Mouse (Mus musculus) heart, embryonic 12.5 days (tissue): ENCODE data around the gene 4930522L14Rik. TPM values are rescaled to one million over a fixed set of nuclear protein-coding genes. Genes with fewer than 3 reads are reported as not detected.
"Not testable (repeated sequence)": the region's sequence is repeated elsewhere in the genome, so short reads cannot be mapped to it uniquely, and the experiment has no call there.

Source experiments
- ATAC-seq: fragments of 200-750 bp; cut with Nextera tagmentation; 2 replicates; pipeline ENCODE4 v1.8.0; 2017; ENCODE audit warnings: moderate TSS enrichment, moderate library complexity; ENCODE audit not compliant: insufficient number of reproducible peaks, low FRiP score
- H3K27ac ChIP-seq: fragments of 300-500 bp; sonication (generic); 2 replicates; pipeline ENCODE4 v1.5.1; 2016; ENCODE audit warnings: mild to moderate bottlenecking, moderate library complexity; ENCODE audit not compliant: poor library complexity, severe bottlenecking
- H3K27me3 ChIP-seq: fragments of 300-500 bp; sonication (generic); replicated peaks from 2 replicates; pipeline ENCODE4 v1.6.1; 2016; ENCODE audit warnings: mild to moderate bottlenecking, moderate library complexity
- H3K36me3 ChIP-seq: fragments of 300-500 bp; sonication (generic); 2 replicates; pipeline ENCODE4 v1.6.1; 2016; ENCODE audit warnings: mild to moderate bottlenecking, moderate library complexity
- H3K4me1 ChIP-seq: fragments of 300-500 bp; sonication (generic); replicated peaks from 2 replicates; pipeline ENCODE4 v1.6.1; 2016; ENCODE audit warnings: mild to moderate bottlenecking
- H3K4me2 ChIP-seq: fragments of 300-500 bp; sonication (generic); 2 replicates; pipeline ENCODE4 v1.6.1; 2016; ENCODE audit warnings: mild to moderate bottlenecking, moderate library complexity
- H3K4me3 ChIP-seq: fragments of 300-500 bp; sonication (generic); 2 replicates; pipeline ENCODE4 v1.5.1; 2016; ENCODE audit warnings: mild to moderate bottlenecking
- H3K9ac ChIP-seq: fragments of 300-500 bp; sonication (generic); 2 replicates; pipeline ENCODE4 v1.6.1; 2016; ENCODE audit warnings: mild to moderate bottlenecking, moderate library complexity
- H3K9me3 ChIP-seq: fragments of 300-500 bp; sonication (generic); replicated peaks from 2 replicates; pipeline ENCODE4 v1.6.1; 2016; ENCODE audit warnings: mild to moderate bottlenecking, moderate library complexity
- whole genome bisulfite sequencing: fragments of 180-500 bp; shearing (Covaris S2); methylation state at CpG from one replicate; pipeline ENCODE4 v1.1.7; 2016; 5-methylcytosine and 5-hydroxymethylcytosine counted together
- polyA plus RNA-seq: library from polyadenylated mRNA; unstranded; fragments of >200 nt; fragmentation: Nextera tagmentation; extraction: Ambion mirVana; gene quantifications from 2 replicates; pipeline ENCODE4 v1.2.1, GENCODE M21; 2016

4930522L14Rik gene
- polyA plus RNA-seq, result 4.3 and 5.2 TPM in 2 replicates

- not testable (repeated sequence) for H3K27me3 ChIP-seq, H3K4me1 ChIP-seq, H3K27ac ChIP-seq, H3K36me3 ChIP-seq, H3K9me3 ChIP-seq
- Histone ChIP-seq H3K9ac (peak within 1 kb of the TSS; percentile 70), H3K4me2 (peak within 1 kb of the TSS; percentile 65), H3K4me3 (peak within 1 kb of the TSS; percentile 61)
- peak; percentile 93 for ATAC-seq
- under 1% methylated on average over 24 of the region's 25 CpGs for WGBS
Measured at GRCm38 (mm10) chr5:109751391-109752071, at the start of gene 4930522L14Rik. Gene 4930522L14Rik (minus strand): TSS chr5:109751886.

DNA sequence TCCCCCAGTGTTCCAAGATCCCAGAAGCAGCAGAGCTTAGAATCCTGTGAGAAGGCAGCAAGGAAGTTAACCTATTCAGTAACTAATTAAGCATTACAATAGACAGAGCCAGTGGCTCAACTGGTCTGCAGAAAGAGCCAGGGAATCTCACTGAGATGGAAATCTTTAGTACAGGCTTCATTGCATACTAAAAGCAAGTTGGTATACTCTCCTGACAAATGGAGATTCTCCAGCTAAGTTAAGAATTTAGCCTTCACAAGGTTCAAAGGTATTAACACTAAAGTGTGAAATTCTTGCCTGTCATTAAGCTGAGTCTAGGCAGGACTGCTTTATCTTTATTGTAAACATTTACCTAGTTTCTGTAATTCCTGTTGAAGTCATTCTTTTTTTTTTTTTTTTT, 49.8 kb upstream of the 4930522L14Rik start:
- H3K9ac ChIP-seq, H3K27me3 ChIP-seq, H3K4me3 ChIP-seq, H3K36me3 ChIP-seq, H3K4me1 ChIP-seq, H3K4me2 ChIP-seq, H3K9me3 ChIP-seq, H3K27ac ChIP-seq, ATAC-seq: not testable (repeated sequence)

DNA sequence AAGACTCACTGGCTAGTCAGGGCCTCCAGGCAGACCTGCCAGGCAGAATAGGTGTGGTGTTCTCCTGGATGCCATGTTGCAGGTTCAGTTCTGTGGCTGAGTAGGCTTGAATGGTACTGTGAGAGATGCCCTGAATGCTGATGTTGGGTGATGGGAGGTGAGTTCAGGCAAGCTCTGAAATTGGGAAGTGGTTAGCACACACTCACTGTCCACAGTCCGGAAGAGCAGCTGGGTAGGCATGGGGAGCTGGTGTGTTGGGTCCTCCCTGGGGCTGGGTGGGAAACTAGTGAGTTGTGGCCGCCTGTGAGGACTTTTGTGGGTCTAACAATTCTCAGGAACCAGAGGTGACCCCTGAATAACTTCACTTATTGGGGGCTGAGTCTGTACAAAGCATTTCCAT, 48.3 kb upstream of the 4930522L14Rik start:
- ATAC-seq, H3K9ac ChIP-seq, H3K9me3 ChIP-seq, H3K4me3 ChIP-seq, H3K27me3 ChIP-seq, H3K4me2 ChIP-seq, H3K4me1 ChIP-seq, H3K27ac ChIP-seq, H3K36me3 ChIP-seq: not testable (repeated sequence)
- 61% methylated on average over 2 of the region's 2 CpGs for WGBS

DNA sequence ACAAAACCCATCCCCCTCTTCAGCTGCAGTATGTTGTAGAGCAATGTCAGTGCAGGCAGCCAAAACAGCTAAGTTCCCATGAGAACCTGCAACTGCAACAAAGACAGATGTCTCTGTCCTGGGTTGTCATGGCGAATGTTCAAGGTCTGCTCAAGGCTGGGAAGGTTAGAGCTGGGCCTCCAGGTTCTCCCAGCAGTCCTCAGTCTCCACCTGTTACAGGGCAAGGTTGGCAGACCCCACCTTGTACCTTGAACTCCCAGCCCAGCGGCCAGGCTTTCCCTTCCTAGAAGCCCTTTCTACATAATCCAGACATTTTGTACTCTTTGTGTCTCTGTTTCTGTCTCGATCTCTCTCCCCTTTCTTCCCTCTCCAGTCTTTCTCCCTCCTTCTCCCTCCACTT, 45.3 kb upstream of the 4930522L14Rik start:
- not testable (repeated sequence) for H3K9me3 ChIP-seq, H3K4me2 ChIP-seq, ATAC-seq, H3K36me3 ChIP-seq, H3K9ac ChIP-seq, H3K4me1 ChIP-seq, H3K4me3 ChIP-seq, H3K27ac ChIP-seq, H3K27me3 ChIP-seq
- 86% methylated on average over 3 of the region's 3 CpGs for WGBS

DNA sequence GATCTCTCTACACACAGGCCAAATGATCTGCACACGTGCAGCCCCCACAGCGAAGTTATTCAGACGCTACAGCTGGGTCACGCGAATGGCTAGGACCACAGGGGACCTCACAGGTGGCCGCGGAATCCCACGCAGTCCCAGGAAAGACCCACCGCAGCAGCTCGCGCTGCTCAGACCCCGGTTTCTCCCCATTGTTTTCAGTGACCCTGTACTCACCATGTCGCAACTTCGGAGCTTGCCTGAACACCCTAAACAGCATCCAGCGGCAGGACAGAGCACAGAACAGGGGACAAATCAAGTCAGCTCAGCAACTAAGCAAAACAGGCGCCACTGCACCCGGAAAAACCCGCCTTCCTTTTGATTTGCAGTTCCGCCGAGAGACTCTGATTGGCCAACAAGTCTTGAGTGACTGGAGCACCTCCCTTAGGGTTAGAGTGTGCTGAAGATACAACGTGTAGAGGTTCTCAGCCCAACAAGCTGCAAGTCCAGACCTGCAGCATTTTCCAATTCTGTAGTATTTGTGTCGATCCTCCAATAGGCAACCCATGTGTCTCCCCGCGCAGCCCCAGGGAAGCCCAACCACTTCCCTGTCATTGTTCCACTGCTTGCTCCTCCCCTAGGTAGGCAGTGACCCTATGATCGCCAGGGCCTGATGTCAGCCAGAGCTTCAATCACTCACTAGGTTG, 44.4 kb upstream of the 4930522L14Rik start:
- peak; percentile 93 for ATAC-seq
- Histone ChIP-seq H3K4me2 (peak overlapping the region; percentile 86), H3K9ac (peak overlapping the region; percentile 77), H3K27ac (peak overlapping the region; percentile 64; the same call in 1 of the 2 replicates), H3K4me3 (peak overlapping the region; percentile 88)
- WGBS, result 1% methylated on average over 25 of the region's 25 CpGs
- H3K36me3 ChIP-seq, H3K4me1 ChIP-seq, H3K9me3 ChIP-seq, H3K27me3 ChIP-seq: not testable (repeated sequence)

DNA sequence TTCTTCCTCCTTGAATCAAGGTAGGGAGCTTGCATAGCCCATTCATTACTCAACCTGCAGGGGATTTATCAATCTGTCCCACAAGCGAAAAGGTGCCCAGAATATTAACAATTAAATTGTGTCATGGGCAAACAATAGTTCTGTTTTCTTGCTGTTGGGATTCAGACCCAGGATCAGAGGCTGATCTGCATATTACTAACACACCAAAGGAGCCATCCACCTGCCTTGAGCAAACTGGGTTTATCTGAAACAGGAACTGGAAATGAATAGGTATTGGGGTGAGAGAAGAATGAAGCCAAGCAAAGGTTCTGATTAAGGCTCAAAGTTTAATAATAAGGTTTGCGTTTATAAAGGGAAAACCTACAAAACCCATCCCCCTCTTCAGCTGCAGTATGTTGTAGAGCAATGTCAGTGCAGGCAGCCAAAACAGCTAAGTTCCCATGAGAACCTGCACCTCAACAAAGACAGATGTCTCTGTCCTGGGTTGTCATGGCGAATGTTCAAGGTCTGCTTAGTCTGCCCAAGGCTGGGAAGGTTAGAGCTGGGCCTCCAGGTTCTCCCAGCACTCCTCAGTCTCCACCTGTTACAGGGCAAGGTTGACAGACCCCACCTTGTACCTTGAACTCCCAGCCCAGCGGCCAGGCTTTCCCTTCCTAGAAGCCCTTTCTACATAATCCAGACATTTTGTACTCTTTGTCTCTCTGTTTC, 541 bp upstream of the 4930522L14Rik start:
- H3K9me3 ChIP-seq, H3K27ac ChIP-seq, ATAC-seq, H3K27me3 ChIP-seq, H3K4me1 ChIP-seq, H3K36me3 ChIP-seq, H3K9ac ChIP-seq: not testable (repeated sequence)
- peak overlapping the region; percentile 65 for H3K4me2 ChIP-seq
- H3K4me3 ChIP-seq, result peak overlapping the region; percentile 61
- 64% methylated on average over 4 of the region's 4 CpGs for WGBS

DNA sequence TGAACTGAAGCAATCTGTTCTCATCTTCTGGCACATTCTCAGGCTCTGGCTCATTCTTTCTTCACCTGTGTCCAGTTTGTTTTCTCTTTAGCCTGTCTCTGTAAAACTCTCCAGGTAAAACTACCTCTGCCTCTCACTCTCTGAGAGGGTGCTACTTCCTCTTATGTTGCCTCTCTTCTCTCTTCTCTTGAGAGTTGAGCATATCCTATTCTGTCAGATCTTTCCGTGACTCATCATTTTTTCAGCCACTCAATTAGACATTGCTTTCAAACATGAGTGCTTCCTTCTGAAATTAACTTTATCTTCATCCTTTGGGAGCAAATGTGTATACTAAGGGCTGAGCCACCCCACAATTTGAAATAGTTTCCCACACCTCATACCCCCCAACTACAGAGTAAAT, 6.6 kb downstream of the 4930522L14Rik start:
- not testable (repeated sequence) for H3K9ac ChIP-seq, ATAC-seq, H3K4me2 ChIP-seq, H3K4me1 ChIP-seq, H3K4me3 ChIP-seq, H3K27ac ChIP-seq, H3K36me3 ChIP-seq, H3K27me3 ChIP-seq, H3K9me3 ChIP-seq
- 88% methylated on average over 1 of the region's 1 CpGs for WGBS

GRCm38 (mm10) chr5:109717341-109717740, 34.3 kb downstream of the 4930522L14Rik start:
- ATAC-seq, result not testable (repeated sequence)

DNA sequence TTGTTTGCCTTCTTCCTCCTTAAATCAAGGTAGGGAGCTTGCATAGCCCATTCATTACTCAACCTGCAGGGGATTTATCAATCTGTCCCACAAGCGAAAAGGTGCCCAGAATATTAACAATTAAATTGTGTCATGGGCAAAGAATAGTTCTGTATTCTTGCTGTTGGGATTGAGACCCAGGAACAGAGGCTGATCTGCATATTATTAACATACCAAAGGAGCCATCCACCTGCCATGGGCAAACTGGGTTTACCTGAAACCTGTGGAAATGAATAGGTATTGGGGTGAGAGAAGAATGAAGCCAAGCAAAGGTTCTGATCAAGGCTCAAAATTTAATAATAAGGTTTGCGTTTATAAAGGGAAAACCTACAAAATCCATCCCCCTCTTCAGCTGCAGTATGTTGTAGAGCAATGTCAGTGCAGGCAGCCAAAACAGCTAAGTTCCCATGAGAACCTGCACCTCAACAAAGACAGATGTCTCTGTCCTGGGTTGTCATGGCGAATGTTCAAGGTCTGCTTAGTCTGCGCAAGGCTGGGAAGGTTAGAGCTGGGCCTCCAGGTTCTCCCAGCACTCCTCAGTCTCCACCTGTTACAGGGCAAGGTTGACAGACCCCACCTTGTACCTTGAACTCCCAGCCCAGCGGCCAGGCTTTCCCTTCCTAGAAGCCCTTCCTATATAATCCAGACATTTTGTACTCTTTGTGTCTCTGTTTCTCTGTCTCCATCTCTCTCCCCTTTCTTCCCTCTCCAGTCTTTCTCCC, 60.3 kb downstream of the 4930522L14Rik start:
- H3K9me3 ChIP-seq, H3K9ac ChIP-seq, H3K27ac ChIP-seq, H3K36me3 ChIP-seq, ATAC-seq, H3K27me3 ChIP-seq, H3K4me1 ChIP-seq: not testable (repeated sequence)
- WGBS, result 59% methylated on average over 5 of the region's 5 CpGs
- Histone ChIP-seq H3K4me3 (peak overlapping the region; percentile 58), H3K4me2 (peak overlapping the region; percentile 75)

More at GRCm38 (mm10) chr5:109717341-109717740, 34.3 kb downstream of the 4930522L14Rik start:
- H3K9me3 ChIP-seq, H3K9ac ChIP-seq, H3K4me1 ChIP-seq, H3K27ac ChIP-seq, H3K36me3 ChIP-seq, H3K4me3 ChIP-seq, H3K4me2 ChIP-seq, H3K27me3 ChIP-seq: not testable (repeated sequence)
- WGBS, result 69% methylated on average over 3 of the region's 3 CpGs

DNA sequence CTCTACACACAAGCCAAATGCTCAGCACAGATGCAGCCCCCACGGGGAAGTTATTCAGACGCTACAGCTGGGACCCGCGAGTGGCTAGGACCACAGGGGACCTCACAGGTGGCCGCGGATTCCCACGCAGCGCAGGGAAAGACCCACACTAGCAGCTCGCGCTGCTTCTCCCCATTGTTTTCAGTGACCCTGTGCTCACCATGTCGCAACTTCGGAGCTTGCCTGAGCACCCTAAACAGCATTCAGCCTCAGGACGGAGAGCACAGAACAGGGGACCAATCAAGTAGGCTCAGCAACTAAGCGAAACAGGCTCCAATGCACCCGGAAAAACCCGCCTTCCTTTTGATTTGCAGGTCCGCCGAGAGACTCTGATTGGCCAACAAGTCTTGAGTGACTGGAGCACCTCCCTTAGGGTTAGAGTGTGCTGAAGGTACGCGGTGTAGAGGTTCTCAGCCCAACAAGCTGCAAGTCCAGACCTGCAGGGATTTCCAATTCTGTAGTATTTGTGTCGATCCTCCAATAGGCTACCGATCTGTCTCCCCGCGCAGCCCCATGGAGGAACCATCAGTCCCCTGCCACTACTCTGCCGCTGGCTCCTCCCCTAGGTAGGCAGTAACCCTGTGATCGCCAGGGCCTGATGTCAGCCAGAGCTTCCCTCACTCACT, 61.0 kb downstream of the 4930522L14Rik start, which contains the start of gene 5430403G16Rik:
Gene 5430403G16Rik, minus strand, starts transcription at position 505 of the 665 bp plus-strand sequence.
- not testable (repeated sequence) for H3K4me1 ChIP-seq, H3K27ac ChIP-seq, H3K27me3 ChIP-seq, H3K9me3 ChIP-seq, H3K36me3 ChIP-seq
- Histone ChIP-seq H3K9ac (peak within 1 kb of the TSS; percentile 71), H3K4me2 (peak within 1 kb of the TSS; percentile 75), H3K4me3 (peak within 1 kb of the TSS; percentile 58)
- ATAC-seq, result peak; percentile 97
- WGBS, result under 1% methylated on average over 26 of the region's 26 CpGs
